Mouse (Mus musculus) cortical plate, adult 2 months (tissue): ENCODE data around the gene Rap1gap. TPM values are rescaled to one million over a fixed set of nuclear protein-coding genes. Genes with fewer than 3 reads are reported as not detected.

ENCODE experiments used
- H3K27ac ChIP-seq: fragments of 200-500 bp; 2 replicates; pipeline ENCODE4 v1.5.1; 2012; ENCODE audit warnings: low read length, control low read depth, inconsistent platforms; ENCODE audit not compliant: insufficient read depth
- H3K4me1 ChIP-seq: fragments of 200-500 bp; 2 replicates; pipeline ENCODE4 v1.6.1; 2011; ENCODE audit warnings: low read length; ENCODE audit not compliant: control insufficient read depth, insufficient read depth
- H3K4me3 ChIP-seq: fragments of 200-500 bp; 2 replicates; pipeline ENCODE4 v1.5.1; 2011; ENCODE audit warnings: mild to moderate bottlenecking, low read length, control low read depth; ENCODE audit not compliant: insufficient read depth
- CTCF ChIP-seq: fragments of 200-500 bp; IDR thresholded peaks from 2 replicates; pipeline ENCODE4 v1.5.1; 2011; ENCODE audit warnings: mild to moderate bottlenecking, control low read depth, low read length; ENCODE audit not compliant: insufficient read depth; ENCODE audit errors: extremely low read depth
- POLR2A ChIP-seq: fragments of 200-500 bp; IDR thresholded peaks from 2 replicates; pipeline ENCODE4 v1.6.1; 2011; ENCODE audit warnings: mild to moderate bottlenecking, low read length, control low read depth; ENCODE audit not compliant: insufficient read depth; ENCODE audit errors: extremely low read depth
- polyA plus RNA-seq: library from polyadenylated mRNA; depleted of rRNA; stranded (reverse); fragments of >200 nt; gene quantifications from 2 replicates; pipeline ENCODE4 v1.2.3, GENCODE M21; 2012

The Rap1gap gene
- polyA plus RNA-seq, 1 experiment = 383 TPM

DNA sequence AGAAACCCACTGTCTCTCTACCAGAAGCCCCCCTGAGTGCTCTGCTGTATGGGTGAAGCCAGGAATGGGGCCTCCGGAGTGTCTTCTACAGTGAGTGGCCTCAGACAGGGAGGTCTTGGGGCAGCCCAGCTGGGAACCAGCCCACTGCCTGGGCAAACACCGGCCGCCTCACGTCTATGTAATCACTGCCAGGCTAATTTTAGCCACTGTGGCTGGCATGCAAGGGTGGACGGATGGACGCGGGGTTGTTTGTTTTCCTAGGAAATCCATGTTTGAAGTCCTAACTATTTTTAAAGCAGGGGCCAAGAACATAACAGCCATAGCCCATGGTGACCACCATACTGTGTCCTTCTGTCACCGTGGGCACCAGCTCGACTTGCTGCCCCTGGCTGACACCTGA is 85.6 kb downstream of the Rap1gap start:
- no peak overlapping the region for H3K4me3 ChIP-seq
- no peaks in the 10 kb centered on the region for H3K4me1 ChIP-seq
- H3K27ac ChIP-seq = no peak overlapping the region
- TF ChIP-seq POLR2A (no peak), CTCF (no peak)

DNA sequence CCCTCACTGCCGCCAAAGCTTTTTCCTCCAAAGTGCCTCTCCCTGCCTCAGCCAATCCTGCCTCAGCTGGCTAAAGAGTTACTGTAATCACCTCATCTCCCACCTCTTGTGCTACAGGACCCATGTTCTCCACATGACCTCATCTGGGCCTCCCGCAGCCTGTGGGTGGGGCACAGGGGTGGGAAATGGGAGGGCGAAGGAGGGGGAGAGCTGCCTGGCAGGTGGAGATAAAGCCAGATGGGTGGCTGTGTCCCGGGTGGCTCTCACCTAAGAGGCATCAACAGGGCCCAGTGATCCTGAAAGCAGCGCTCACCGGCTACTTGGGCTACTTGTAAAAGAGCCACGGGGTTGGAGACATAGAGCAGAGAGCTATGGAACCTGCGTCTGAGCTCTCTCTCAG is 86.8 kb downstream of the Rap1gap start:
- TF ChIP-seq POLR2A (no peak), CTCF (no peak)
- no peaks in the 10 kb centered on the region for H3K4me1 ChIP-seq
- H3K4me3 ChIP-seq = no peak overlapping the region
- H3K27ac ChIP-seq = no peak overlapping the region

DNA sequence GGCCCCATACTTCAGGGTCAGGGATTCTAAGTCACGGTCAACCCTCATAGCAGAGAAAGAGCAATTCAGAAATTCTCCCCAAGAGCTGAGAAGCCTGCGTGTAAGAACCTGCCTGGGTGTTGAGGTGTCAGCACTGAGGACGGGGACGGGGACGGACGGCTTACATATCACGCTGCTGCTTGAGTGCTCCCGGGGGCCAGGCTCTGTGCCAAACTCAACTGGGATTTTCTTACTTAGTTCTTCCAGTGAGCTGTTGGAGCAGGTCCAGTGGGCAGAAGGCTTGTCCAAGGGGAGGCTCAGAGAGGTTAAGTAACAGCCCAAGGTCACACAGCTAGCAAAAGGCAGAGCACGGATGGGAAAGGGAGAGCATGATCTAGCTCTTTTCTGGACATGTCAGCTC is 87.2 kb downstream of the Rap1gap start:
- Histone ChIP-seq H3K4me3 (no peak overlapping the region), H3K27ac (no peak overlapping the region), H3K4me1 (no peaks in the 10 kb centered on the region)
- TF ChIP-seq CTCF (no peak), POLR2A (no peak)

DNA sequence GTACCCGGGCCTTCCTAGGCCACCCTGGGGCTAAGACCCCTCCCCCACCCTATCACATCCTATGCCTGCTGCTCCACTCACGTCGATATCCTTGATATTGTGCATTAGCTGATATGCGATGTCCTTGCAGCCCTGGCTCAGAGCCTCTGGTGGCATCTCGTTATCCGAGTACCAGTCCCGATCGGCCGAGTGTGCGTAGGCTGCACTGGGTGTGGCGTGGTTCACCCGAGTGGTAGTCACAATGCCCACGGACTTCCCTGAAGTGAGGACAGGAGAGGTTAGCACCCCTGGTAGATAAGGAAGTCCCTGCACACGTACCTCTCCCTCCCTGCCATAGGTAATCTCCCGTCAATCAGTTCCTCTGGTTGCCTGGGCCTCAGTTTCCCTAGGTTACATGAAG is 87.9 kb downstream of the Rap1gap start:
- TF ChIP-seq CTCF = no peak
- no peak for TF ChIP-seq POLR2A
- Histone ChIP-seq H3K4me1 (no peaks in the 10 kb centered on the region), H3K4me3 (no peak overlapping the region), H3K27ac (no peak overlapping the region)

DNA sequence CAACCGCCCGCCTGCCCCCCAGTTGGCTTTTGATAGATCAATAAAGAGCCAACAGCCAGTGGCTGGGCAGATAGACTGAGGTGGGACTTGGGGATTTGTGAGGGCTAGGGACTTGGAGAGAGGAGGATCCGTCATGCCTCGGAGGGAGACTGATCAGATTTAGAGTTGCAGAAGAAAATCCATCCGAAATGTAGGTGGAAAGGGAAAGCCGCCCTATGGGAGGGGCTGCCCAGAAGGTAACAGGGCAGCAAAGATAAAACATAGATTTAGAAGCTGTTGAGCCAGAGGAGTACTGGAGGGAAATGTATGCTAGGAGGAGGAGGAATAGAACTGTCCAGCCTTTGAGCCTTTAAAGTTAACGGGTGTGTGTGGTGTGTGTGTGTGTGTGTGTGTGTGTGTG is 88.7 kb downstream of the Rap1gap start:
- no peak for TF ChIP-seq POLR2A
- no peak for TF ChIP-seq CTCF
- H3K4me1 ChIP-seq = no peaks in the 10 kb centered on the region
- H3K4me3 ChIP-seq = no peak overlapping the region
- H3K27ac ChIP-seq = no peak overlapping the region

DNA sequence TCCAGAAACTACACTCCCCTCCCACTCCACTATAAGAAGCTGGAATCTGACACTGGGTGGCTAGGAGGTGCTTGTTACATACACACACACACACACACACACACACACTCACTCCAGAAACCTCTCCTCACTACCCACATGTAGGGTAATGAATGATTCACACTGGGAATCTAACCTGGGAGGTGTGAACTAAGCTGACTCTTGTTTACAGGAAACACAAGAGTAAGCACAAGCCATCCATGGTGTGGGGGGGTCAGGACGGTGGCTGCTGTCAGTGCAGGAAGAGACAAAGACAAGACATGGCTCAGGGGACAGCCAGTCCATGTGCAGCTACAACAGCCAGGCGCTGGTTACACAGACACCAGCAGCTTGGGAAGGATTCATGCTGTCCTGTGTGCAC is 89.9 kb downstream of the Rap1gap start:
- Histone ChIP-seq H3K4me1 (no peaks in the 10 kb centered on the region), H3K27ac (no peak overlapping the region), H3K4me3 (no peak overlapping the region)
- TF ChIP-seq CTCF (no peak), POLR2A (no peak)

DNA sequence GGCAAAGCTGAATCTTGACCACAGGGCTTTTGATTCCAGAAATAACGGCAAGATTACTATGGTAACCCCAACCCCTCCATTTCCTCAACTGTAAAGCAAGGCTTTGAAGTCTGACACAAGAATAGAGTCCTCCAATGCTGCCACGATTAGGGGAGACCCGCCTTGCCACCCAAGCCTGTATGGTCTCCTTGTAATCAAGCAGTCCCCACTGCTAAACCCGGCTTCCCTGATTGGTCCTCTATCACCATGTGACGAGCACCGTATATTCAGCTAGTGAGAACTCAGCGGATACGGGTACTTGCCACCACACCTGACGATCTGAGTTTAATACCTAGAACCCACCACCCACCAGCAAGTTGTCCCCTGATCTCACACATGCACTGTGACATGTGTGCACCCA is 98.4 kb downstream of the Rap1gap start:
- no peak overlapping the region for H3K4me3 ChIP-seq
- no peak for TF ChIP-seq POLR2A
- TF ChIP-seq CTCF = no peak
- no peaks in the 10 kb centered on the region; the same call in 1 of the 2 replicates for H3K4me1 ChIP-seq
- H3K27ac ChIP-seq = no peak overlapping the region

DNA sequence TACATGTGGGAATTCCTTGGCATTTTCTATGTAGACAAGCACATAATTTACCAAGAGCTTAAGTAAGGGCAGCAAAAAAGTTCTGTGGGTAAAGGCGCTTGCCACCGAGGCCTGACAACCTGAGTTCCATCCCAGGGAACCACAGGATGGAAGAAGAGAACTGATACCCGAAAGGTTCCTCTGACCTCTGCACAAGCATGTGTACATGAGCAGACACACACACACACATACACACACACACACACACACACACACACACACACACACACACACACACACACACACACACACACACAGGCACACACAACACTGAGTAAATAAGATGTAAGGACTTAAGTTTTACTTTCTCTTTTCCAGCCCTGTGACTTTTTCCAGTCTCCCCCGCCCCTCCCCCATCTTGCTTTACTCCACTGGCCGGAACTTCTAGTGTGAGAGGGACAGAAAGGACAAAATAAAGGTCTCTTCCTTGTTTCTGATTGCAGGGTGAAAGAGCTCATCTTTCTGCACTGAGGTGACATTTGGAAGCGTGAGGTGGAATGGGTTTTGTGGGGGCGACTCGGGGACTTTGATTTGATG is 99.5 kb downstream of the Rap1gap start:
- no peak overlapping the region for H3K4me3 ChIP-seq
- no peak overlapping the region for H3K27ac ChIP-seq
- no peak for TF ChIP-seq CTCF
- TF ChIP-seq POLR2A = no peak
- H3K4me1 ChIP-seq = no peaks in the 10 kb centered on the region; the same call in 1 of the 2 replicates

DNA sequence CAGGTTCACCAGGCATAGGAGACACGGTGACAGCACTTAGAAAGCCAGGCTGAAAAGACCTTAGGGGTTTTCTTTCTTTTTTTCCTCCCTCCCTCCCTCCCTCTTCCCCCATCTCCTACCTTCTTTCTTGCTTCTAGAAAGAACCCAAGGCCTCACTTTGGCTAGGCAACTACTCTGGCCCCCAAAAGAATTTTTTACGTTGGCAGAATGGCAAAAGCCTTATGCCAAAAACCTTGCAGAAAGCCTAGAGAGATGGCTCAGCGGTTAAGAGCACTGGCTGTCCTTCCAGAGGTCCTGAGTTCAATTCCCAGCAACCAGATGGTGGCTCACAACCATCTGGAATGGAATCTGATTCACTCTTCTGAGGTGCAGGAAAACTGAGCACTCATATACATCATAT is 100.1 kb downstream of the Rap1gap start:
- Histone ChIP-seq H3K27ac (no peak overlapping the region), H3K4me3 (no peak overlapping the region), H3K4me1 (no peaks in the 10 kb centered on the region; the same call in 1 of the 2 replicates)
- TF ChIP-seq POLR2A (no peak), CTCF (no peak)

DNA sequence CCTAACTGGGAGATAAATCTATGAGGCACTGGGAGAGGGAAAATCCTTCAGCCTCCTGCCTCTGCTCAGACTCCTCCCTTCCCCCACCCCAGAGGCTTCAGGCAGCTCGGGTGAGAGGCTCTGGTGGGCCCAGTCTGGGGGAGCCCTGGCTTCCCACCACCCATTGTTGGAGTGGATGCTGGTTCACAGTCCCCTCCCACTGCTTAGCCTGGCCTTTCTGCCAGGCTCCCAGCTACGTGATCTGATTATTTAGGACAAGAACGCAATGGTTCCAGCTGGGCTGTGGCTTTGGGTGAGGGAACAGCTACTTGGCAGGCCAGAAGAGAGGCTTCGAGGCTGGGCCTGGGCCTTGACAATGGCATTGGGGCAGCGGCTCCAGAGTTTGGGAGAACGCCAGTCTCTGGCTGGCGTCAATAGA is 101.0 kb downstream of the Rap1gap start:
- no peak overlapping the region for H3K4me3 ChIP-seq
- TF ChIP-seq CTCF (no peak), POLR2A (no peak)
- H3K4me1 ChIP-seq = no peaks in the 10 kb centered on the region; the same call in 1 of the 2 replicates
- no peak overlapping the region for H3K27ac ChIP-seq
